Mouse (Mus musculus) kidney, postnatal 4 days (tissue): ENCODE data around the gene Entpd6.

Source experiments
- DNase-seq, 2 experiments: peaks; one replicate each; pipeline ENCODE4 v3.0.0; 2021; ENCODE audit warnings: mixed read lengths in 2 of 2

Gene Entpd6

GRCm38 (mm10) chr2:150748854-150749253 is at the start of gene Entpd6:
Gene Entpd6 (plus strand): TSS chr2:150749042.
- DNase-seq = peak; percentile 93 to 96

DNA sequence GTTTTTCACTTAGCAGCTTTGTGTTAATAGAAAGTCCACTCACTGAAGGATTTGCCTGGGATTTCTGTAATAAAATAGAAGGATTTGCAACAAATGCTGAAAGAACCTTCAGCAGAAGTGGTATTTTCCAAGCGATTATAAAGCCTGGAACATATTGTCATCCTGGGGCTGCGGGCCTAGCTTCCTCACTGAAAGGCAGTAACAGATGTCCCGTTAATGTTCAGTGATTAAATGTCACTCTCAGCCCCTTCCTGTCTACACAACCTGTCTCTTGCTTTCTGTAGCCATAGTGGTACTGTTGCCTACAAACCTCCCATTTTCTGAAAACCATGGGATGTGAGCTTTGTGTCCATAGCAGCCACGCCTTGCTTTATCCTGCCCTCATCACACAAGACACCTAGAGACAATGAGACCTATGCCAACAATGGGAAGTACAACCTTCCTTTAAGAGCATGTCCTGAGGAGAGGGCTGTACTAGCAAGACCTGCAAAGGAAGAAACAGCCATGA is 36.6 kb upstream of the Entpd6 start:
- no peak for DNase-seq

GRCm38 (mm10) chr2:150735756-150736576 is 12.9 kb upstream of the Entpd6 start:
- no peak for DNase-seq

- no peak for DNase-seq
Measured at GRCm38 (mm10) chr2:150737881-150738280, 11.0 kb upstream of the Entpd6 start.

DNA sequence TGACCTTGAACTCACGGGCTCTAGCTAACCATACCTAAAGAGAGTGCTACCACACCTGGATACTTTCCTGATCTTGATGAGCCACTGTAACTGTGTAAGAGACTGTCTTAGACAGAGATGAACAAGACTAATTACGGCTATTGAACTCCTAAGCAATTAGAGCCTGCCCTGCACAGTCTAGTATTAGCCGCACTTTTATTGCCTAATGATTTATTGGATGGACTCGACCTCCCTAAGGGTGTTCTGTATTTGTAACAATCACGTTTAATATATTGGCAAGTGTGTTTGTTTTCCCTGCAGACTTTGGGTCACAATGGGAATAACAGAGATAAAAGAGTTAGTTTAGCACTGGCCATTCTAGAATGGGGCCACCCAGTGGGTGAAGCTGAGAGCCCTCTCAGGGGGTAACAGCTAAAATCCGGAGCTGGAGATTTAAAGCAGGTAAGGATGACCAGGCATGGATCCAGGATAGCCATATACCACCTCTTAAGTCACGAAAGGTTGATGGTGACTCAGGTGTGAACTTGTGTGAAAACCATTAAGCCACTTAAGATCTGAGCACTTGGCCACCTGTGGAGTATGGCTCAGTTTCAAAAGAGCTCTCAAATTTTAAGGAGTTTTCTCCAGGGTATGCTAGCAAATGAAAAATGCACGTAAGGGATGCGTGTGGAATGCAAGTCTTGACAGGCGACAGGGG is 8.5 kb upstream of the Entpd6 start:
- DNase-seq = no peak

- DNase-seq = no peak
Measured at GRCm38 (mm10) chr2:150741405-150741804, 7.4 kb upstream of the Entpd6 start.

- no peak for DNase-seq
Measured at GRCm38 (mm10) chr2:150745016-150745415, 3.8 kb upstream of the Entpd6 start.

- DNase-seq = peak; percentile 54 to 68
Measured at GRCm38 (mm10) chr2:150749283-150749682, 441 bp downstream of the Entpd6 start.

DNA sequence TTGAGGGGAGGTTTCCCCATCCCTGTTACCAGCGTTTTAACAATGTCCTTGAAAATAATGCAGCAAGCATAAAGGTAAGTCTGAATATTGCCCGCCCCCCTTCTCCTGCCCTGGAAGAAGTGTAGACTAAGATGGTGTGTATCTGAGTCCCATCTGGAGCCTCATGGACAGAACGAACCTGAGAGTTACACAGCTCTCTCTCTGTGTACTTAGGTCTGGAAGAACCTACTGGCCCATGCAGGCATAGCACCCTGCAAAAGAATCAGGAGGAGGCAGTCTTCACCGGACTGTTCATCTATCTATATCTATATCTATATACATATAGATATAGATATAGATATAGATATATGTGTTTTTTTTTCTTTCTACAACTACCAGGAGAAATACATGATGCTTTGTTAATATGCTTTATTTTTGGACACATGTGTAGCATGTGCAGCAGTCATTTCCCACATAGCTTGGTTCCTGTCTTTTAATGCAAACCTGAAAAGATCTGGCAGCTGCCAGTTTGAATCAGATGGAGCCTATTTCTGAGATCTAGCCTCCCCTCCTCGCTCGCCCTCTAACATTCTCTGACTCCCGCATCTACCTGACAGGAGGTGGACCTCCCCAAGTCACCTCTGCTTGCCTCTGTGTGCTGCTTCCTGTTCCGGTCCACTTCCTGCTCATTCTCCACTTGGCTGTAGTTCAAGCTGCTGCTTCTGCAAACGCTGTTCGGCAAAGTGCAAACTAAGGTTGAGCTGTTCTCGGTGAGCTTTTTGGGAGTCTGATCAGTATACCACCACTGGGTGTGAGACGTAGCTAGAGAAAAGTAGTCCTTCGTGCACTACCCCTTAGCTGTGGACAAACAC is 1.5 kb downstream of the Entpd6 start:
- peak in 1 of 2 experiments; percentile 31 for DNase-seq

GRCm38 (mm10) chr2:150755016-150755415 is 6.2 kb downstream of the Entpd6 start:
- no peak for DNase-seq

GRCm38 (mm10) chr2:150761476-150761875 is 12.6 kb downstream of the Entpd6 start:
- no peak for DNase-seq

GRCm38 (mm10) chr2:150765619-150766018 is 16.8 kb downstream of the Entpd6 start:
- no peak for DNase-seq

DNA sequence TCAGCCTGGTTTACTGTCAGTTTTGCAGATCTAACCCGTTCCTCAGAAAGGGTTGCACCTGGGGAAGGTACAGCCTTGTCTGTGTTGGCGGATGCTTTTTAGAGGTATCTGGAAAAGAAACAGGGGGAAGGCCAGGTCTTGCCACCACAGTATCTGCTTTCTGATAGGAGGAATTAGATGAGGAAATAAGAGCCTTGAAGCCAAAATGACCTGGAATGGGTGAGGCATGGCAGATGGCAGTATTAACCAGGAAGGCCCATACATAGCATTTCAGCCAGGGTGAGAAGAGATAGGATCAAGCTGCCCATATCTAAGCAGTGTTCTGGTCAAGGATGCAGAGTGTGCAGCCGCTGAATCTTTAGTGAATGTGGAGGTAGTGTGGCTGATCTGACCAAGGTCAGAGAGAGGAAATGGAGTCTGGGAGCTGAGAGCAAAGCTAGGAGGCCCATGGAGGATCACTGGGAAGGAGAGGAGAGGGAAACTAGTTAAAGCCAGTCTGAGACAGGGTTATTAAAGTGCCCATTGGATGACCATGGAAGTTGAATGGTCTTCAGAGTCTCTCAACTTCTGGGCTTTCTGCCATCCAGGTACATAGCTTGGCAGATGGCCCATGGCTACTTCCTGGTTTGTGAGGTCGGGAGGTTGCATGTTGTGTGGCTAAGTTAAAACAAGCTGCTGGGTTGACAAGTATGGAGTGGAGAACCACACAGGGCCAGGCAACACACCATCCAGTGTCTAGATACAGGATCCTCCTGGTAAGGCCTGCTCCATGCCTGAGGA is 17.4 kb downstream of the Entpd6 start:
- peak; percentile 19 to 44 for DNase-seq

DNA sequence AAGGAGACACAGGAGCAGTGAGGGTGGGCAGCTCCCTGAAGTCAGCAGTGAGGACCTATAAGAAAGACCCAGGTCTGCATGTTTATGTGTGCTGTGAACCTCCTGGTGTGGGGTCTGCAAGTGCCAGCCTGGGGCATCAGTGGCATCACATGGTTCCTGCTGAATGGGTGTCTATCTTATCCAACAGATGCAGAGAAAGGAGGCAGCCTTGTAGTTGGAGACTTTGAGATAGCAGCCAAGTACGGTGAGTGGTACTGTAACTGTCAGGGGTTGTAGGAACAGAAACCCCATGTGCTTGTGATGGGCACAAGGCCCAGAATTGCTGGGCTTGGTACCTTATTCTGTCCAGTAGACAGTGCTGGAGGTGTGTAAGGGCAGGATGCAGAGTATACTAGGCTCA is 19.8 kb downstream of the Entpd6 start:
- no peak for DNase-seq

DNA sequence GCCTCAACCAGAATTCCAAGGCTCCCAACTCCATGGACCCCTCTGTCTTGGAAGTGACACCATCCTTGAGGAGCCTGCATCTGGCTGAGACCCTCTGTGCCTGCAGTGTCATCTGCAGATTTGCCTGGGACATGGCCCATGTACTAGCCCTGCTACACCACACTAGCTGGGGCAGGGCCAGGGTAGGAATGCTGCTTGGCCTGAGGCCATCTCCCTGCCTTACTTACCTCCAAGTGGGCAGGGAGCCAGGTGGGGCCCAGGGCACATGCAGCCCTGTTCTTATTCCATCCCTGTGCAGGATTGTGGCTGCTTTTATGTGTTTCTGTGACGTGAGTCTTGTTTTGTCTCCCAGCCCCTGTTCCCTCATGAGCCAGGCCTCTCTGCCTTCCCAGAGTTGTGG is 21.9 kb downstream of the Entpd6 start:
- DNase-seq = peak; percentile 79 to 86

GRCm38 (mm10) chr2:150771169-150771568 is 22.3 kb downstream of the Entpd6 start:
- DNase-seq = no peak

GRCm38 (mm10) chr2:150771996-150772395 is 23.2 kb downstream of the Entpd6 start:
- no peak for DNase-seq

DNA sequence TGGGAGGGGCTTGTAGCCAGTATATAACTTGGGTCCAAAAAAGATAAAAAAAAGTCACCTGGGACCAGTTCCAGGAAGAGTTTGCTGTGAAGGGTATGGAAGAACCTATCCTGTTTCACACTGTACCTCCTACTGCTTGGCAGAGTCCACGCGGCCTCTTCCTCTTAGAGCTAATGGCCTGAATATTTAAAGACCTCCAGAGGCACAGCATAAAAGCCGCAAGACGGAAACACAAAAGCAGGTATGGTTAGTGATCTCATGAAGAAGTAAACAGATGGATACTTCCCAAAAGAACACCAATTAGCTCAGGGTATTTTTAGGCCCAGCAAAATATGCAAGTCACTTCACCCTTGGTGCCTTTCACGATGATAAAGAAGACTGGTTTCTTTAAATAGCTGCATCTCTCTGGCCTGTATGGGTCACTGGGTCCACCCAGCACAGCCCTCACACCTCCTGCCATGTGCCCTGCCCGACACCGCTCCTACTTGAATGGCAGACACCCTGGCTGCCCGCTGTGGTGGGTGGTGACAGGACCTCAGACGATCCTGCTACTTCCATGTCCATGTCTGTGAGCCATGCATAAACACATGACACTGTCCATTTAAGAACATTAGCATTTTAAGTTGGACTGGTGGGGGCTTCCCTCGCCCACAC is 23.8 kb downstream of the Entpd6 start:
- no peak for DNase-seq

DNA sequence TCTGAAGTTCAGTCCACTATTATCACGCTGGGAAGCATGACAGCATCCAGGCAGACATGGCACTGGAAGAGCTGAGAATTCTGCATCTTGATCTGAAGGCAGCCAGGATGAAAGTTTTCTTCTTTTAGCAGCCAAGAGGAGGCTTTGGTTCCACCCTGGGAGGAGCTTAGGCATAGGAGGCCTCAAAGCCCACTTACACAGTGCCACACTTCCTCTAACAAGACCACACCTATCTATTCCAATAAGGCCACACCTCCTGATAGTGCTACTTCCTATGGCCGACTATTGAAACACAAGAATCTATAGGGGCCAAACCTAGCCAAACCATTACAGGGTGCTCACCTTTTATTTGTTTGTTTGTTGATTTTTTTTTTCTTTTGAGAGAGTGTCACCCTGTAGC is 34.0 kb downstream of the Entpd6 start:
- DNase-seq = no peak

- DNase-seq = peak; percentile 88 to 93
Measured at GRCm38 (mm10) chr2:150786251-150787180, 37.7 kb downstream of the Entpd6 start, which contains the start of gene Pygb. Gene Pygb (plus strand): TSS chr2:150786735.
